Mouse (Mus musculus) left cerebral cortex, postnatal 25 days (tissue): ENCODE results near the gene C1rb. TPM values are rescaled to one million over a fixed set of nuclear protein-coding genes. Genes with fewer than 3 reads are reported as not detected.
"Not testable (repeated sequence)": the region's sequence is repeated elsewhere in the genome, so short reads cannot be mapped to it uniquely, and the experiment has no call there.

Experiments
- DNase-seq, 2 experiments: peaks; one replicate each; pipeline ENCODE4 v3.0.0; 2022; ENCODE audit warnings: low spot score in 2 of 2, mixed read lengths in 1 of 2
- intact Hi-C: fragments of 180-260 bp; cut with DNase I; formaldehyde crosslinking; loops from one replicate; pipeline ENCODE4 v1.15.1; 2025
- total RNA-seq, 2 experiments: library from RNA; stranded (reverse); gene quantifications; 2 replicates each; pipeline ENCODE4 v1.2.3; 2021

Gene C1rb
- total RNA-seq, 2 experiments from 2014 or later, result 0.28 TPM; not detected in 1

GRCm38 (mm10) chr6:124588771-124589170, 18.7 kb downstream of the C1rb start:
- DNase-seq, result no peak
- intact Hi-C loops, result no loop called here

GRCm38 (mm10) chr6:124592186-124592700, 22.1 kb downstream of the C1rb start:
- no peak for DNase-seq
- intact Hi-C loops, result no loop called here

- intact Hi-C loops, result no loop called here
- DNase-seq, result no peak
Observed at GRCm38 (mm10) chr6:124593121-124593520, 23.0 kb downstream of the C1rb start.

GRCm38 (mm10) chr6:124602031-124602430, 31.9 kb downstream of the C1rb start:
- intact Hi-C loops, result no loop called here
- DNase-seq, result no peak

- intact Hi-C loops, result no loop called here
Observed at GRCm38 (mm10) chr6:124625612-124626011, 55.5 kb downstream of the C1rb start.

GRCm38 (mm10) chr6:124626184-124626583, 56.1 kb downstream of the C1rb start:
- DNase-seq, intact Hi-C loops: not testable (repeated sequence)

More at GRCm38 (mm10) chr6:124625612-124626011, 55.5 kb downstream of the C1rb start:
- no peak for DNase-seq

GRCm38 (mm10) chr6:124630763-124631162, 60.7 kb downstream of the C1rb start:
- intact Hi-C loops, result no loop called here
- no peak for DNase-seq

Other genes with a start within 250 kb of the C1rb start
- 10 to 100 TPM; 64.8 to 73.3 TPM for gene Pex5, start 155.2 kb upstream of the C1rb start, total RNA-seq
- 100 to 1,000 TPM; 384 to 400 TPM for gene Clstn3, start 105.5 kb upstream of the C1rb start, total RNA-seq
- under 1 TPM; 0.11 to 0.32 TPM for gene C1rl, start 77.2 kb upstream of the C1rb start, total RNA-seq
- gene C1ra, start 57.9 kb upstream of the C1rb start, total RNA-seq, result 1 to 10 TPM; 1.1 TPM
- gene C1s1, start 27.9 kb upstream of the C1rb start, total RNA-seq, result 1 to 10 TPM; 1.4 to 1.5 TPM
- gene C1s2, start 65.8 kb downstream of the C1rb start, total RNA-seq, result under 1 TPM; 0.14 to 0.16 TPM
- gene Lpcat3, start 92.7 kb downstream of the C1rb start, total RNA-seq, result 10 to 100 TPM; 22.4 to 31.2 TPM
- gene Emg1, start 141.9 kb downstream of the C1rb start, total RNA-seq, result 10 to 100 TPM; 42.9 to 48.8 TPM
- gene Phb2, start 142.0 kb downstream of the C1rb start, total RNA-seq, result 100 to 1,000 TPM; 112 to 120 TPM
- 1 to 10 TPM; 3.1 to 4.5 TPM for gene Ptpn6, start 168.4 kb downstream of the C1rb start, total RNA-seq
- 100 to 1,000 TPM; 315 to 349 TPM for gene Grcc10, start 171.1 kb downstream of the C1rb start, total RNA-seq
- gene Gm45234, start 185.7 kb downstream of the C1rb start, total RNA-seq, result not detected
- gene Atn1, start 186.2 kb downstream of the C1rb start, total RNA-seq, result 100 to 1,000 TPM; 154 to 162 TPM
- gene Eno2, start 199.4 kb downstream of the C1rb start, total RNA-seq, result 1,000 to 10,000 TPM in 1 of 2 experiments, 100 to 1,000 TPM in 1; 999 to 1,002 TPM
- 1 to 10 TPM; 1.5 to 1.9 TPM for gene Lrrc23, start 209.4 kb downstream of the C1rb start, total RNA-seq
- gene Spsb2, start 238.4 kb downstream of the C1rb start, total RNA-seq, result 1 to 10 TPM; 4.4 to 5.2 TPM
- gene Tpi1, start 244.0 kb downstream of the C1rb start, total RNA-seq, result 100 to 1,000 TPM; 739 to 808 TPM